Mouse (Mus musculus) embryonic facial prominence, embryonic 13.5 days (tissue): ENCODE measurements around the gene Crnkl1. TPM values are rescaled to one million over a fixed set of nuclear protein-coding genes. Genes with fewer than 3 reads are reported as not detected.

Experiments used
- ATAC-seq: fragments of 200-750 bp; cut with Nextera tagmentation; 2 replicates; pipeline ENCODE4 v1.8.0; 2017; ENCODE audit warnings: low read depth; ENCODE audit not compliant: insufficient number of reproducible peaks, insufficient read depth, low FRiP score, low TSS enrichment
- H3K27ac ChIP-seq: fragments of 300-500 bp; sonication (generic); 2 replicates; pipeline ENCODE4 v1.5.1; 2015; ENCODE audit warnings: moderate library complexity, mild to moderate bottlenecking, inconsistent platforms
- H3K27me3 ChIP-seq: fragments of 300-500 bp; sonication (generic); 2 replicates; pipeline ENCODE4 v1.6.1; 2015; ENCODE audit warnings: mild to moderate bottlenecking, inconsistent platforms
- H3K36me3 ChIP-seq: fragments of 300-500 bp; sonication (generic); 2 replicates; pipeline ENCODE4 v1.6.1; 2015; ENCODE audit warnings: mild to moderate bottlenecking, inconsistent platforms
- H3K4me1 ChIP-seq: fragments of 300-500 bp; sonication (generic); 2 replicates; pipeline ENCODE4 v1.6.1; 2015; ENCODE audit warnings: inconsistent platforms
- H3K4me2 ChIP-seq: fragments of 300-500 bp; sonication (generic); 2 replicates; pipeline ENCODE4 v1.6.1; 2015; ENCODE audit warnings: moderate library complexity, mild to moderate bottlenecking, inconsistent platforms
- H3K4me3 ChIP-seq: fragments of 300-500 bp; sonication (generic); 2 replicates; pipeline ENCODE4 v1.5.1; 2015; ENCODE audit warnings: mild to moderate bottlenecking, inconsistent platforms
- H3K9ac ChIP-seq: fragments of 300-500 bp; sonication (generic); 2 replicates; pipeline ENCODE4 v1.6.1; 2015; ENCODE audit warnings: mild to moderate bottlenecking, inconsistent platforms
- H3K9me3 ChIP-seq: fragments of 300-500 bp; sonication (generic); 2 replicates; pipeline ENCODE4 v1.6.1; 2016; ENCODE audit warnings: inconsistent platforms
- WGBS: fragments of 180-500 bp; shearing (Covaris S2); methylation state at CpG from one replicate; pipeline ENCODE4 v1.1.7; 2015; ENCODE audit warnings: mixed read lengths; 5-methylcytosine and 5-hydroxymethylcytosine counted together
- polyA plus RNA-seq: library from polyadenylated mRNA; unstranded; fragments of >200 nt; fragmentation: Nextera tagmentation; extraction: Ambion mirVana; gene quantifications from 2 replicates; pipeline ENCODE4 v1.2.1, GENCODE M21; 2015

Crnkl1 gene
- 33.8 and 34.8 TPM in 2 replicates for polyA plus RNA-seq

- peak; percentile 95 for ATAC-seq
- peak within 1 kb of the TSS; percentile 89 for H3K4me3 ChIP-seq
- no peaks in the 10 kb centered on the region for H3K27me3 ChIP-seq
- peaks cover 8% of the 10 kb centered on the region for H3K4me1 ChIP-seq
- H3K4me2 ChIP-seq = peak within 1 kb of the TSS; percentile 77
- H3K27ac ChIP-seq = no peak within 1 kb of the TSS
- peaks cover 25% of the 10 kb centered on the region for H3K36me3 ChIP-seq
- peak within 1 kb of the TSS; percentile 82 for H3K9ac ChIP-seq
- under 1% methylated on average over 61 of the region's 61 CpGs for WGBS
- no peaks in the 10 kb centered on the region for H3K9me3 ChIP-seq
Measured at GRCm38 (mm10) chr2:145934339-145935231, at the start of gene Crnkl1, which contains the start of gene Cfap61. Gene Crnkl1, minus strand, starts transcription at chr2:145935014. Gene Cfap61, plus strand, starts transcription at chr2:145934784.

- H3K4me2 ChIP-seq = no peak overlapping the region
- H3K27ac ChIP-seq = no peak overlapping the region
- no peaks in the 10 kb centered on the region for H3K9me3 ChIP-seq
- ATAC-seq = no peak
- H3K4me1 ChIP-seq = peaks cover 19% of the 10 kb centered on the region
- H3K27me3 ChIP-seq = no peaks in the 10 kb centered on the region
- no peak overlapping the region for H3K9ac ChIP-seq
- H3K36me3 ChIP-seq = no peaks in the 10 kb centered on the region
- no peak overlapping the region for H3K4me3 ChIP-seq
- 59% methylated on average over 9 of the region's 9 CpGs for WGBS
Measured at GRCm38 (mm10) chr2:145982317-145983045, 47.7 kb upstream of the Crnkl1 start.

GRCm38 (mm10) chr2:145981699-145982112 is 46.9 kb upstream of the Crnkl1 start:
- H3K4me1 ChIP-seq = peaks cover 19% of the 10 kb centered on the region
- no peak for ATAC-seq
- peak overlapping the region; percentile 55; the same call in 1 of the 2 replicates for H3K27ac ChIP-seq
- 7% methylated on average over 6 of the region's 6 CpGs for WGBS
- no peaks in the 10 kb centered on the region for H3K36me3 ChIP-seq
- no peaks in the 10 kb centered on the region for H3K27me3 ChIP-seq
- peak overlapping the region; percentile 18 for H3K4me2 ChIP-seq
- H3K4me3 ChIP-seq = no peak overlapping the region
- 0 out of 2 replicates have a peak overlapping the region, but pooled peaks have one; percentile 6 for H3K9ac ChIP-seq
- H3K9me3 ChIP-seq = no peaks in the 10 kb centered on the region

GRCm38 (mm10) chr2:145980881-145981280 is 46.1 kb upstream of the Crnkl1 start:
- Histone ChIP-seq H3K27me3 (no peaks in the 10 kb centered on the region), H3K27ac (no peak overlapping the region), H3K4me3 (no peak overlapping the region), H3K4me2 (no peak overlapping the region), H3K9me3 (no peaks in the 10 kb centered on the region), H3K36me3 (no peaks in the 10 kb centered on the region), H3K9ac (no peak overlapping the region), H3K4me1 (peaks cover 19% of the 10 kb centered on the region)
- no peak for ATAC-seq
- WGBS = 73% methylated on average over 9 of the region's 9 CpGs

- H3K27ac ChIP-seq = no peak overlapping the region
- no peak overlapping the region for H3K4me3 ChIP-seq
- no peaks in the 10 kb centered on the region for H3K36me3 ChIP-seq
- H3K4me2 ChIP-seq = no peak overlapping the region
- peaks cover 19% of the 10 kb centered on the region for H3K4me1 ChIP-seq
- ATAC-seq = no peak
- no peaks in the 10 kb centered on the region for H3K27me3 ChIP-seq
- H3K9me3 ChIP-seq = no peaks in the 10 kb centered on the region
- 55% methylated on average over 4 of the region's 4 CpGs for WGBS
- H3K9ac ChIP-seq = no peak overlapping the region
Measured at GRCm38 (mm10) chr2:145979616-145980015, 44.8 kb upstream of the Crnkl1 start.

- 91% methylated on average over 4 of the region's 4 CpGs for WGBS
- Histone ChIP-seq H3K4me1 (no peaks in the 10 kb centered on the region), H3K9me3 (no peaks in the 10 kb centered on the region), H3K27ac (no peak overlapping the region), H3K36me3 (no peaks in the 10 kb centered on the region), H3K4me2 (no peak overlapping the region), H3K27me3 (no peaks in the 10 kb centered on the region), H3K4me3 (no peak overlapping the region), H3K9ac (no peak overlapping the region)
- no peak for ATAC-seq
Measured at GRCm38 (mm10) chr2:145972571-145972970, 37.8 kb upstream of the Crnkl1 start.

GRCm38 (mm10) chr2:145971237-145972010 is 36.6 kb upstream of the Crnkl1 start:
- no peak overlapping the region for H3K27ac ChIP-seq
- H3K4me3 ChIP-seq = no peak overlapping the region
- no peak overlapping the region for H3K4me2 ChIP-seq
- H3K27me3 ChIP-seq = no peaks in the 10 kb centered on the region
- no peaks in the 10 kb centered on the region for H3K36me3 ChIP-seq
- 89% methylated on average over 20 of the region's 20 CpGs for WGBS
- no peak for ATAC-seq
- H3K4me1 ChIP-seq = no peaks in the 10 kb centered on the region
- H3K9me3 ChIP-seq = no peaks in the 10 kb centered on the region
- no peak overlapping the region for H3K9ac ChIP-seq

GRCm38 (mm10) chr2:145970751-145971150 is 35.9 kb upstream of the Crnkl1 start:
- no peak overlapping the region for H3K9ac ChIP-seq
- H3K36me3 ChIP-seq = no peaks in the 10 kb centered on the region
- H3K27me3 ChIP-seq = no peaks in the 10 kb centered on the region
- 88% methylated on average over 12 of the region's 12 CpGs for WGBS
- no peaks in the 10 kb centered on the region for H3K4me1 ChIP-seq
- H3K9me3 ChIP-seq = no peaks in the 10 kb centered on the region
- no peak overlapping the region for H3K4me2 ChIP-seq
- H3K27ac ChIP-seq = no peak overlapping the region
- no peak for ATAC-seq
- no peak overlapping the region for H3K4me3 ChIP-seq

GRCm38 (mm10) chr2:145961861-145962260 is 27.0 kb upstream of the Crnkl1 start:
- no peaks in the 10 kb centered on the region for H3K36me3 ChIP-seq
- ATAC-seq = no peak
- 87% methylated on average over 5 of the region's 5 CpGs for WGBS
- H3K9ac ChIP-seq = no peak overlapping the region
- H3K4me2 ChIP-seq = no peak overlapping the region
- H3K27ac ChIP-seq = no peak overlapping the region
- H3K4me1 ChIP-seq = 0 out of 2 replicates have a peak, but pooled peaks cover 4% of the 10 kb centered on the region
- H3K27me3 ChIP-seq = no peaks in the 10 kb centered on the region; the same call in 1 of the 2 replicates
- no peak overlapping the region for H3K4me3 ChIP-seq
- peaks cover 4% of the 10 kb centered on the region; the same call in 1 of the 2 replicates for H3K9me3 ChIP-seq

GRCm38 (mm10) chr2:145958551-145958950 is 23.7 kb upstream of the Crnkl1 start:
- no peaks in the 10 kb centered on the region; the same call in 1 of the 2 replicates for H3K27me3 ChIP-seq
- H3K9ac ChIP-seq = no peak overlapping the region
- ATAC-seq = no peak; the same call in 1 of the 2 replicates
- H3K4me1 ChIP-seq = 0 out of 2 replicates have a peak, but pooled peaks cover 4% of the 10 kb centered on the region
- H3K36me3 ChIP-seq = no peaks in the 10 kb centered on the region
- peaks cover 4% of the 10 kb centered on the region; the same call in 1 of the 2 replicates for H3K9me3 ChIP-seq
- H3K4me3 ChIP-seq = no peak overlapping the region
- 82% methylated on average over 7 of the region's 7 CpGs for WGBS
- H3K4me2 ChIP-seq = no peak overlapping the region
- H3K27ac ChIP-seq = no peak overlapping the region

- Histone ChIP-seq H3K4me1 (0 out of 2 replicates have a peak, but pooled peaks cover 4% of the 10 kb centered on the region), H3K4me2 (no peak overlapping the region), H3K36me3 (no peaks in the 10 kb centered on the region), H3K9me3 (peaks cover 4% of the 10 kb centered on the region; the same call in 1 of the 2 replicates), H3K4me3 (no peak overlapping the region), H3K27ac (no peak overlapping the region), H3K9ac (no peak overlapping the region), H3K27me3 (no peaks in the 10 kb centered on the region; the same call in 1 of the 2 replicates)
- ATAC-seq = no peak
- 84% methylated on average over 6 of the region's 6 CpGs for WGBS
Measured at GRCm38 (mm10) chr2:145958097-145958496, 23.3 kb upstream of the Crnkl1 start.
